Mouse (Mus musculus) 3134 (cell line): ENCODE measurements around the gene Cask.

Experiments used
- DNase-seq: peaks from one replicate; pipeline ENCODE4 v3.0.0-alpha.2; 2011; ENCODE audit warnings: low spot score; ENCODE audit not compliant: insufficient read length; ENCODE audit errors: extremely low read depth

Gene Cask

GRCm38 (mm10) chrX:13521288-13521687 lies 329.9 kb downstream of the Cask start:
- DNase-seq: no peak

GRCm38 (mm10) chrX:13520566-13520965 lies 330.6 kb downstream of the Cask start:
- no peak for DNase-seq

DNA sequence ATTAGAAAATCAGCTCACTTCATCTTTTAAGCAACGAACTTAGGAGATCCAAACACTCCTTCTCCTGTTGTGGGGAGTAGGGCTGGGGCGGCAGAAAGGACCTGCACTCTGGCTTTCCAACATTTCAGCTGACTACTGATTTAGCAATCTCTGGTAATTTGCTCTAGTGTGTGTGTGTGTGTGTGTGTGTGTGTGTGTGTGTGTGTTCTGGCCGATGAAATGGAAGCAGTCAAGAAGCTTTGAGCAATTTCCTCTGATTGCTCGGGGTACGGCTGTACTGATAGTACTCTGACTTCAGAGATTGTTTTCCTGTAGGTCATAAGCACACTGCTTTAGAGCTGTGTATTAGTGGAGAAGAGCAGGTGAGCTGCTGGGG lies 331.8 kb downstream of the Cask start:
- DNase-seq: no peak

DNA sequence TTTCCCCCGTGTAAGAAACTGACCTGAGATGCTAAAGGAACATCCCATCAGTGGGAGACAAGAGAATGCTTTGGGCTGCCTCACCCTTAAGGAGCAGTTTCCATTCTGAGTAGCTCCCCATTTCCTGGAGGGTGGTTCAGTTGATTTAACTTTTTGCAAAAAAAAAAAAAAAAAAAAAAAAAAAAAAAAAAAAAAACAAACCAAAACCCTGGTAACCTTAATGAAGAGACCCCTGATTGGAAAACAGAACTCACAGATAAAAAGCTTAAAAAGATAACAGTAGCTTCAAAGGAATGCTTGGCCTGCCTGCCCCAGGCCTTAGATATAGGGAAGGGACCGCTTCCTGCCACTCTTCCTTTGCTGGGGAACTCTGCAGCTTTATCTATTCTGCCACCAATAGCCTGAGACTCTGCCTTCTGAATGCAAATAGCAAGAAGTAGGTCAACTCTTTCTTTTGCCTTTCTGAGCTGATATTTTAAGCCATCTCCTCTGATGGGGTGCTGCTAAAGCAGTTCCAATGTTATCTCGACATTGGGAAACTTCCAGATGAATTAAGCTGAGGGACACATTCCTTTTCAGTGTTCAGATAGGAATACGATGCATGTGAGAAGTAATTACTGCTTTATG lies 332.3 kb downstream of the Cask start:
- DNase-seq: no peak

GRCm38 (mm10) chrX:13518019-13518418 lies 333.1 kb downstream of the Cask start:
- no peak for DNase-seq

GRCm38 (mm10) chrX:13516451-13516850 lies 334.7 kb downstream of the Cask start:
- no peak for DNase-seq

DNA sequence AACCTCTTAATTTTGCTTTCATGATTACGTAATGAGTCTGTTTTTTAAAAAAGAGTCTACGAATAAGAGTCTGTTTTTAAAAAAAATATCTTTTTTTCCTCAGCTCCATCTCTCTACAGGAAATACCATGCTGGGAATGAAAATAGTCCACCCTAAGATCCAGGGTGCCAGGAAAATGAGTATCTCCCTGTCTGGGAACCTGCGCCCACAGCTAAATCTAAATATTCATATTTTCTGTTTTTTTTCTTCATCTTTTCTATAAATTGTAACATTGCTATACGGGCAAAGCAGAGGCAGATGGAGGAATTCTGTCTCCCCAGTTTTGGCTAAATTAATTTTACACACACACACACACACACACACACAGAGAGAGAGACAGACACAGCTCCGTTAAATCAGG lies 337.3 kb downstream of the Cask start:
- DNase-seq: no peak

DNA sequence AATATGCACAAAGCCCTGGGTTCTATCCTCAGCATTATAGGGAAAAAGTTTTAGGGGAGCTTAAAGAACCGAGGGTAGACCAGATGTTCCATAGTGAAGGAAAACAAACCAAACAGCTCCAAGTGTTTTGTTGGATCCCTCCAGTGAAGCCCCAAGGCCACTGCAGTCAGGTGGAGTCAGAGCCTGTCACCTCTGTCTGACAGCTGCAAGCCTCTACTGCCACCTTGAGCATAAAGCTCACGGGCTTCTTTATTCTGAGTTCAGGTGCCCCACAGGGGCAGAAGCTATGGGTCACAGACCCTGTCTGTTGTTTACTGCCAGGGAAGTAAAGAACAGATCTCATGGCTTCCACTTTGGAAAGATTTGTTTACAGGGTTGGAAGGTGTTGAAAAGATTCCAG lies 338.0 kb downstream of the Cask start:
- no peak for DNase-seq

- DNase-seq: no peak
Measured at GRCm38 (mm10) chrX:13506376-13506775, 344.8 kb downstream of the Cask start.

GRCm38 (mm10) chrX:13504389-13504788 lies 346.8 kb downstream of the Cask start:
- DNase-seq: no peak

- DNase-seq: peak; percentile 21
Measured at GRCm38 (mm10) chrX:13502862-13503375, 348.2 kb downstream of the Cask start.

DNA sequence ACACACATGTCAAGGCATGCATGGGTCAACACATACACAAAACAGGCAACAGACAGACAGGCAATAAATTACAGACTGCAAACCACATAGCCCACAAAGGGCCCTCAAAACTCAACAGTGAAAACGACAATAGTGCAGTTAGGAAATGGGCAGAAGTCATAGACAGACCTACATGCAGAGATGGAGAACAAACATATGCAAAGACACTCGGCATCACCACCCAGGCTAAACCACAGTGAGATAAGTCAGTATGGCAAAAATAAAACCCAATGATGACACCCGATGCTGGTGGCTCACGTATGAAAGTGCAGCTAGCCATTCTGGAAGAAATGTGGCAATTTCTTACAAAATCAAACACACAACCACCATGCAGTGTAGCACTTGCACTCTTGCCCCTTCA lies 350.9 kb downstream of the Cask start:
- no peak for DNase-seq

GRCm38 (mm10) chrX:13494892-13495703 lies 356.1 kb downstream of the Cask start:
- no peak for DNase-seq

DNA sequence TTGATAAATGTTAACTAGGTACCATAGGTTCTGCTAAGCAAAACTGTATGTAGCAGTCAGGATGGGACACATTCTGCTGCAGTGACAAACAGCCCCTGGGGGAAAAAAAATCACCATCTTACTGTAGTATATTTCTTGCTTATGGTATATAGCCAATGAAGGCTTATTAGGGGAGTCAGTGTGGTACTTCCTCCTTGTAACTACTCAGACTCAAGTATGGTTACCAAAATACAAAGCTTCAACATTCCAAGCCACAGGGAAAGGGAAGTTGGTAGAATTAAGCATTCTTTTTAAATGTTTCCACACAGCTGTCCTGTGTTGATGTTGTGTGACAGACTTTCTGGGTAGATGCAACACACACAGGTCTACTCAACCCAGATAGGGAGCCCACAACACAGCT lies 358.2 kb downstream of the Cask start:
- no peak for DNase-seq

DNA sequence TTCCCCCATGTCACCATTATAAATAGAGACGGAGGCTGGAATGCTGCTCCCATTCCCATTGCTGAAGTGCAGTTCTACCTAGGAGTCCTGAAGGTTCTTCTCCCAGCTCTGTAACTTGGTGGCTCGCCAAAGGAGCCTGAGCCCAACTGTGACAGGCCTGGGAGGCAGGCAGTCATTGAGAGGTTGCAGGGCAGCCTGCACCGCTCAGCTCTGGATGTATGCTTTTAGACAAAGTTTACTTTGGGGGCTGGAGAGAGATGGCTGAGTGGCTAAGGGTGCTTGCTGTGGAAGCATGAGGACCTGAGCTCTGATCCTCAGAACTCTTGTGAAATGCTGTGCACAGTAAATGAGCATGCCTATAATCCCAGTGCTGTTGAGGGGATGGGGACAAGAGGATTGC lies 360.2 kb downstream of the Cask start:
- DNase-seq: no peak

GRCm38 (mm10) chrX:13489761-13490160 lies 361.4 kb downstream of the Cask start:
- no peak for DNase-seq

- no peak for DNase-seq
Measured at GRCm38 (mm10) chrX:13489001-13489400, 362.2 kb downstream of the Cask start.

DNA sequence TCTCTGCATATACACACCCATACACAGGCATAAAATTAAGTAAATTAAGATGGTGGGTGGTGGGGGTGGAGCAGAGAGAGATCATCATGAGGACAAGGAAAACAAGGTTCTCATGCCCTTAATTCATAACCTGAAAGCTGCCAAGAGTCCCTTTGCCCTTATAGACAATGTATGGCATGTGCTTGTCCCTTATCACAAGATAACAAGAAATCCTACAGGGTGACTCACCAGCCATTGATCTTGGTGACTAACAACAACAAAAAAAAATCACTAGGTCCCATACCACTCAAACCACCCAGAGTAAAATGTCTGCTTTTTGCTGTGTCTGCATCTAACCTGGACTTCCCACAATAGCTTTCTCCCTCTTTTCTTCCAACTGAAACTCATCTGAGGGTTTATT lies 366.7 kb downstream of the Cask start:
- no peak for DNase-seq

DNA sequence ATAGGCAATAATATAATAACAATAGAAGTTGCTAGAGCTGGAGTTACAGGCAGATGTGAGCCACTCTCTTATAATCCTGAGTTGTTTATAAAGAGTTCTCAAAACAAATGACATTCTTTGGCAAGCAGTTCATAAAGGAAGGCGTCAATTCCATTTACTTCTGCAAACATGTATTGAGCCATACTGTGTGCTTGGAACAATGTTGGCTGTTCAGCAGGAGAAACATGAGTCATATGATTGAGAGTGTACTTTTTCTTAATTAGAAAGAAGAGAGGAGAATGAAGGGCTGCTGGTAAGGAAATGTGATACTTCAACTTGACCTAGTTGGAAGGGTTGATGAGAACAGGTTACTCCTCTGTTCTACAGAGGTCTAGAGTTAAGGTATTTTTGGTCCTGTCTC lies 368.6 kb downstream of the Cask start:
- DNase-seq: no peak

DNA sequence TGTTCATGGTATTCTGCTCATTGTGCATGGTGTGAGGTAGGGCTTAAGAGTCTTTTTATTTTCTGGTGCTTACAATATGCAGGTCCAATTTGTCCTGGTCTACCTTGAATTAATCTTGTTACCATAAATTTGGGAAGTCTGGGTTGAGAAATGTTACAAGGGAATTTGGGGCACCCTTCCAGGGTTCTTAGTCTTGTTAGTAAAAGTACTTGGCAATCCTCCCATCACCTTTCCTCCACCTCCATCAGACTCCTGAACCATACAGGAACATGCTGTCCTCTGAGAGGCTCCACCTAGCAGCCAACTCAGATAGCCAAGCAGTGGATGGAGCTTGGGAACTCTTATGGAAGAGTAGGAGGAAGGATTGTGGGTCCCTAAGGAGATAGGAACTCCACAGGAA lies 371.6 kb downstream of the Cask start:
- DNase-seq: no peak

- DNase-seq: no peak
Measured at GRCm38 (mm10) chrX:13478298-13478697, 372.9 kb downstream of the Cask start.

DNA sequence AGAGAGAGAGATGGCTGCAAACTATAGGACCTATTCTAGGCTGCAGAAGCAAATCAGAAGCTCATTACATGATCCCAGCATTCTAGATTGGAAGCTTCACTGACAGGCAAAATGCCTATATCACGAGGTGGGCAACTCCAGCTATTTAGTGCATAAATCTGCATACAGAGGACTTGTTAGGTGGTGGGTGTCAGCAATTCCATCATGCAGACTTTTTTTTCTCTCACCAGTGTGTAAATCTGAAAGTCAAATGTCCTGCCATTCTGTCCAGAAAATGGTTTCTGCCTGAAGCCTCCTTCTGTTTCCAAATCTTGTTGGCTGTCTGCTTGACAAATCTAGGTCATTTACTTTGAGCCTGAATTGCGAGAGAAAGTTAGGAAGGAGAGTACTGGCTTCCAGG lies 373.6 kb downstream of the Cask start:
- no peak for DNase-seq
